Mouse (Mus musculus): ENCODE results near the gene Asb2. TPM values are rescaled to one million over a fixed set of nuclear protein-coding genes. Genes with fewer than 3 reads are reported as not detected.

The Asb2 gene
- polyA plus RNA-seq, 1 experiment = 1.7 TPM

GRCm38 (mm10) chr12:103310744-103311267, 45.0 kb downstream of the Asb2 start, which contains the start of gene Fam181a:
Gene Fam181a (plus strand): TSS chr12:103310975.
- Histone ChIP-seq H3K4me1 (no peaks in the 10 kb centered on the region), H3K27me3 (replicated peaks) (peaks cover 35% of the 10 kb centered on the region), H3K4me3 (replicated peaks) (no peak within 1 kb of the TSS), H3K36me3 (replicated peaks; ENCODE audit: low read length) (no peaks in the 10 kb centered on the region), H3K9me3 (peaks cover 33% of the 10 kb centered on the region)
- TF ChIP-seq FLI1 (IDR thresholded peaks at IDR 0.05; ENCODE audit: low read length) (no peak), GATA1 (IDR thresholded peaks at IDR 0.05; ENCODE audit: borderline replicate concordance, low read length) (no peak)

- H3K27me3 ChIP-seq (replicated peaks) = peaks cover 12% of the 10 kb centered on the region
- H3K4me3 ChIP-seq (replicated peaks) = no peak overlapping the region
- H3K36me3 ChIP-seq (replicated peaks; ENCODE audit: low read length) = no peaks in the 10 kb centered on the region
- TF ChIP-seq GATA1 (IDR thresholded peaks at IDR 0.05; ENCODE audit: borderline replicate concordance, low read length) = no peak
- no peak for TF ChIP-seq FLI1 (IDR thresholded peaks at IDR 0.05; ENCODE audit: low read length)
- H3K9me3 ChIP-seq = peaks cover 45% of the 10 kb centered on the region
- H3K4me1 ChIP-seq = no peaks in the 10 kb centered on the region
Measured at GRCm38 (mm10) chr12:103306720-103307119, 49.1 kb downstream of the Asb2 start.

DNA sequence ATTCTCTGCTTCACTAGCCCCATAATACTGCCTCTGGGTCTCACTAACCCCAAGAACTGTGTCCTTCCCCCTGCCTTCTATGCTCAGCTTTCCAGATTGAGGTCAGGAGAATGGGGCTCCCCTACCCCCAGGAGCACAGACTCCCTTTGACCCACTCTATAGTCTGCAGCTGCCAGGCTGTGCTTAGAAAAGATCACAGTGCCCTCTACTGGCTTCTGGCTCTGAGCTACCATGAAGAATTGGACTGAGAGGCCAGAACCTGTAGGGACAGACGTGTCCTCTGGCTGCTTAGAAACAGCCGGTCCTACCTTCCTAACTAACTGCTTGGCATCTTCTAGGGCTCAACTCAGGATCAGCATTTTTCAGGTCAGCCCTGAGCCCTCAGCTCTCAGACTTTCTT, 49.6 kb downstream of the Asb2 start:
- TF ChIP-seq FLI1 (IDR thresholded peaks at IDR 0.05; ENCODE audit: low read length) = no peak
- no peak for TF ChIP-seq GATA1 (IDR thresholded peaks at IDR 0.05; ENCODE audit: borderline replicate concordance, low read length)
- no peaks in the 10 kb centered on the region for H3K36me3 ChIP-seq (replicated peaks; ENCODE audit: low read length)
- H3K4me1 ChIP-seq = no peaks in the 10 kb centered on the region
- H3K27me3 ChIP-seq (replicated peaks) = peaks cover 11% of the 10 kb centered on the region
- H3K4me3 ChIP-seq (replicated peaks) = no peak overlapping the region
- H3K9me3 ChIP-seq = peaks cover 43% of the 10 kb centered on the region

- TF ChIP-seq GATA1 (IDR thresholded peaks at IDR 0.05; ENCODE audit: borderline replicate concordance, low read length) = no peak
- no peak for TF ChIP-seq FLI1 (IDR thresholded peaks at IDR 0.05; ENCODE audit: low read length)
- no peaks in the 10 kb centered on the region for H3K36me3 ChIP-seq (replicated peaks; ENCODE audit: low read length)
- no peak overlapping the region for H3K4me3 ChIP-seq (replicated peaks)
- no peaks in the 10 kb centered on the region for H3K4me1 ChIP-seq
- H3K9me3 ChIP-seq = peaks cover 27% of the 10 kb centered on the region
- peaks cover 14% of the 10 kb centered on the region for H3K27me3 ChIP-seq (replicated peaks)
Measured at GRCm38 (mm10) chr12:103302960-103303359, 52.8 kb downstream of the Asb2 start.

GRCm38 (mm10) chr12:103301645-103302044, 54.2 kb downstream of the Asb2 start:
- H3K4me3 ChIP-seq (replicated peaks) = no peak overlapping the region
- no peaks in the 10 kb centered on the region for H3K4me1 ChIP-seq
- no peak for TF ChIP-seq FLI1 (IDR thresholded peaks at IDR 0.05; ENCODE audit: low read length)
- no peak for TF ChIP-seq GATA1 (IDR thresholded peaks at IDR 0.05; ENCODE audit: borderline replicate concordance, low read length)
- no peaks in the 10 kb centered on the region for H3K36me3 ChIP-seq (replicated peaks; ENCODE audit: low read length)
- H3K27me3 ChIP-seq (replicated peaks) = peaks cover 14% of the 10 kb centered on the region
- peaks cover 37% of the 10 kb centered on the region for H3K9me3 ChIP-seq

DNA sequence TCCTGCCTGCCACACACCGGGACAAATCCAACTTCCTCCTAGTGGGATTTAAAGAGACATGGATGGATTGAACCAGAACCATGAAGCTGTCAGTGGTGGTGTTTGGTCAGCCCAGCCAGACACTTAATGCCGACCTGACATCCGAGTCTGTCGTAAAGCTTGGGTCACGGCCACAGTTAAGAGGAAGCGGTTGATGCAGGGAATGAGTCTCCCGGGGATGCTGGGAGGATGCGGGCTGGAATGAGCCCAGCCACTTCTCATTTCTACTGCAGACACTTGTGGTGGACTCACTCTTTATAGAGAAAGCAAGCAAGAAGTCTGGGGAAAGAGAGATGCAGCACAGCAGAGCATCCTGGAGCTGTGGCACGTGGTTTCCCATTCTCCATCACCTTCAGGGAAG, 55.3 kb downstream of the Asb2 start:
- Histone ChIP-seq H3K4me1 (no peaks in the 10 kb centered on the region), H3K27me3 (replicated peaks) (peaks cover 14% of the 10 kb centered on the region), H3K36me3 (replicated peaks; ENCODE audit: low read length) (no peaks in the 10 kb centered on the region), H3K4me3 (replicated peaks) (no peak overlapping the region), H3K9me3 (peaks cover 26% of the 10 kb centered on the region)
- no peak for TF ChIP-seq FLI1 (IDR thresholded peaks at IDR 0.05; ENCODE audit: low read length)
- no peak for TF ChIP-seq GATA1 (IDR thresholded peaks at IDR 0.05; ENCODE audit: borderline replicate concordance, low read length)

GRCm38 (mm10) chr12:103296292-103296691, 59.5 kb downstream of the Asb2 start:
- H3K27me3 ChIP-seq (replicated peaks) = peaks cover 11% of the 10 kb centered on the region
- H3K4me1 ChIP-seq = no peaks in the 10 kb centered on the region
- H3K36me3 ChIP-seq (replicated peaks; ENCODE audit: low read length) = no peaks in the 10 kb centered on the region
- TF ChIP-seq GATA1 (IDR thresholded peaks at IDR 0.05; ENCODE audit: borderline replicate concordance, low read length) (no peak), FLI1 (IDR thresholded peaks at IDR 0.05; ENCODE audit: low read length) (no peak)
- H3K9me3 ChIP-seq = peaks cover 14% of the 10 kb centered on the region
- H3K4me3 ChIP-seq (replicated peaks) = no peak overlapping the region

- Histone ChIP-seq H3K27me3 (replicated peaks) (peaks cover 2% of the 10 kb centered on the region), H3K9me3 (peaks cover 19% of the 10 kb centered on the region), H3K4me3 (replicated peaks) (no peak overlapping the region), H3K36me3 (replicated peaks; ENCODE audit: low read length) (no peaks in the 10 kb centered on the region), H3K4me1 (no peaks in the 10 kb centered on the region)
- TF ChIP-seq FLI1 (IDR thresholded peaks at IDR 0.05; ENCODE audit: low read length) (no peak), GATA1 (IDR thresholded peaks at IDR 0.05; ENCODE audit: borderline replicate concordance, low read length) (no peak)
Measured at GRCm38 (mm10) chr12:103292366-103292765, 63.4 kb downstream of the Asb2 start.

- TF ChIP-seq FLI1 (IDR thresholded peaks at IDR 0.05; ENCODE audit: low read length) (no peak), GATA1 (IDR thresholded peaks at IDR 0.05; ENCODE audit: borderline replicate concordance, low read length) (no peak)
- no peaks in the 10 kb centered on the region for H3K4me1 ChIP-seq
- H3K27me3 ChIP-seq (replicated peaks) = peaks cover 2% of the 10 kb centered on the region
- peaks cover 11% of the 10 kb centered on the region; the same call in 1 of the 2 replicates for H3K9me3 ChIP-seq
- H3K4me3 ChIP-seq (replicated peaks) = no peak overlapping the region
- H3K36me3 ChIP-seq (replicated peaks; ENCODE audit: low read length) = no peaks in the 10 kb centered on the region
Measured at GRCm38 (mm10) chr12:103287276-103287675, 68.5 kb downstream of the Asb2 start.

DNA sequence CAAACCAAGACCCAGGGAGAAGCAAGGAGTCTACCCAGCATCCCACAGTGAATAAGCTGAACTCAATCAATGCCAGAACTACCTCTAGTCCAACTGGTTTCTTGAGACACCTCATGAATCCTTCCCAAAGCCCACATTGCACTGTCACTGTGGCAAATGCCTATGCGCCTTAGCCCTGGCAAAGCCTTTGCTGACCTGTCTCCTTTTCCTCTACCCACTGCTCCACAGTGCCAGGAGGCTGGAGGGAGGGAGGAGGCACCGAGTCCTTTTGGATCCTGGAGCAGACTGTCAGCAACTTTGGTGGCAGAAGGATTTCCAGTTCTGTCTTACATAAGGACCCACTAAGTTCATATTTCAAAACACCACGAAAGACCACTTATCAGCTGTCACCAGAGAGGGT, 72.4 kb downstream of the Asb2 start:
- no peaks in the 10 kb centered on the region for H3K4me1 ChIP-seq
- no peaks in the 10 kb centered on the region for H3K27me3 ChIP-seq (replicated peaks)
- H3K9me3 ChIP-seq = no peaks in the 10 kb centered on the region
- TF ChIP-seq GATA1 (IDR thresholded peaks at IDR 0.05; ENCODE audit: borderline replicate concordance, low read length) = no peak
- no peak overlapping the region for H3K4me3 ChIP-seq (replicated peaks)
- H3K36me3 ChIP-seq (replicated peaks; ENCODE audit: low read length) = no peaks in the 10 kb centered on the region

DNA sequence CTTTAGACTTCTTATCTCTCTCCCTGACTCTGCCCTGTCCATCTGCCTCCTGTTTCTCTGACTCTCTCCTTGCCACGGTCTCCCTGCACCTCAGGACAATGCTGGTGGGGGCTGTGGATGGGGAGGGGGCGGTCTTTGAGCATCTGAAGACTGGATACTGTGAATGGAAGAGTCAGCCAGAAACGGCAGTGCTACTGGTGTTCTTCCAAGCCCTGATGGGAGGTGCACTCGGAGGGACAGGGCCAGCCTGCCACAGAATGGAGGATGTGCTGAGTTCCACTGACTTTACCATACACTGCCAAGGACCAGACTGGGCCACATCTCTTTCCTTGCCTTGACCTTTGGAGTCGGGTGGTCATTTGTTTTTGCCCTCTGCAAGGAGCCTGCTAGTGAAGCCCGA, 72.9 kb downstream of the Asb2 start:
- TF ChIP-seq GATA1 (IDR thresholded peaks at IDR 0.05; ENCODE audit: borderline replicate concordance, low read length) (no peak), FLI1 (IDR thresholded peaks at IDR 0.05; ENCODE audit: low read length) (no peak)
- Histone ChIP-seq H3K4me1 (no peaks in the 10 kb centered on the region), H3K36me3 (replicated peaks; ENCODE audit: low read length) (no peaks in the 10 kb centered on the region), H3K27me3 (replicated peaks) (no peaks in the 10 kb centered on the region), H3K9me3 (no peaks in the 10 kb centered on the region), H3K4me3 (replicated peaks) (no peak overlapping the region)
